Mouse (Mus musculus) MEL-GATA-1-ER (cell line): Measurements from ENCODE around the gene Cacna2d4.
"Not testable (repeated sequence)": the region's sequence is repeated elsewhere in the genome, so short reads cannot be mapped to it uniquely, and the experiment has no call there.

Experiments
- DNase-seq: peaks from one replicate; pipeline ENCODE4 v3.0.0-alpha.2; 2012; ENCODE audit warnings: low read depth; ENCODE audit errors: extremely low read depth

The Cacna2d4 gene

GRCm38 (mm10) chr6:119236241-119236640 lies at the start of gene Cacna2d4:
Gene Cacna2d4 (plus strand): TSS chr6:119236526.
- no peak for DNase-seq

GRCm38 (mm10) chr6:119186658-119187057 lies 49.7 kb upstream of the Cacna2d4 start:
- DNase-seq, result no peak

GRCm38 (mm10) chr6:119187631-119188030 lies 48.7 kb upstream of the Cacna2d4 start:
- DNase-seq, result no peak

GRCm38 (mm10) chr6:119191478-119191877 lies 44.8 kb upstream of the Cacna2d4 start:
- no peak for DNase-seq

- DNase-seq, result no peak
These were observed 42.7 kb upstream of the Cacna2d4 start for GRCm38 (mm10) chr6:119193571-119194154.

- no peak for DNase-seq
These were observed 42.2 kb upstream of the Cacna2d4 start for GRCm38 (mm10) chr6:119194161-119194560.

- no peak for DNase-seq
These were observed 41.7 kb upstream of the Cacna2d4 start for GRCm38 (mm10) chr6:119194601-119195000.

- DNase-seq, result no peak
These were observed 39.7 kb upstream of the Cacna2d4 start, which contains the start of gene Cacna1c for GRCm38 (mm10) chr6:119196382-119197305. Gene Cacna1c (minus strand): TSS chr6:119196418.

GRCm38 (mm10) chr6:119198534-119199273 lies 37.6 kb upstream of the Cacna2d4 start:
- no peak for DNase-seq

- DNase-seq, result no peak
These were observed 36.9 kb upstream of the Cacna2d4 start for GRCm38 (mm10) chr6:119199274-119199879.

GRCm38 (mm10) chr6:119200362-119200761 lies 36.0 kb upstream of the Cacna2d4 start:
- DNase-seq, result no peak

GRCm38 (mm10) chr6:119201575-119201974 lies 34.8 kb upstream of the Cacna2d4 start:
- no peak for DNase-seq

- DNase-seq, result no peak
These were observed 32.0 kb upstream of the Cacna2d4 start for GRCm38 (mm10) chr6:119204286-119204685.

- DNase-seq, result no peak
These were observed 31.4 kb upstream of the Cacna2d4 start for GRCm38 (mm10) chr6:119204915-119205314.

- DNase-seq, result not testable (repeated sequence)
These were observed 30.3 kb upstream of the Cacna2d4 start for GRCm38 (mm10) chr6:119206006-119206405.

- DNase-seq, result no peak
These were observed 23.0 kb upstream of the Cacna2d4 start for GRCm38 (mm10) chr6:119213375-119213774.

- DNase-seq, result no peak
These were observed 22.1 kb upstream of the Cacna2d4 start for GRCm38 (mm10) chr6:119214190-119214589.

- DNase-seq, result no peak
These were observed 21.2 kb upstream of the Cacna2d4 start for GRCm38 (mm10) chr6:119215040-119215613.

GRCm38 (mm10) chr6:119217661-119218060 lies 18.7 kb upstream of the Cacna2d4 start:
- no peak for DNase-seq

- no peak for DNase-seq
These were observed 17.7 kb upstream of the Cacna2d4 start for GRCm38 (mm10) chr6:119218591-119218990.
